Mouse (Mus musculus): ENCODE data around the gene Haus4.

DNA sequence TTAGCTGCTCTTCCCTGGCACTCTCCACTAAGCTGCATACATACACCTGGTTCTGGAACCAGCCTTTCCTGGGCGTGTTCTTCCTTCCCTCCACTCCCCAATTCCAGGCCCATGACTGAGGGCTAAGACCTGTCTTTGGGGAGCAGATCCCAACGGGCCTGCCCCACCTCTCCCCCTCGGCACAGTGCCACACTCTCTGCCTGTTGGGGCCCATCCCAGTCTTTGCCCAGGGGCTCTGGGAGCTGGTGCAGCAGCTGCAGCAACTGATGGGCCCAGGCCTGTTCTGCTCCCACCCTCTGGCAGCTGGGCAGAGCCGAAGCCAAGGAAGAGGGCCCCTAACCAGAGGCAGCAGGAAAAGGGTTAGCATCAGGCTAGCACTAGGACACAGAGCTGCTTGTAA, 19.8 kb upstream of the Haus4 start:
- TF ChIP-seq POLR2AphosphoS5 (IDR thresholded peaks at IDR 0.05; ENCODE audit: insufficient replicate concordance, low read depth, low read length) (no peak), GATA1 (IDR thresholded peaks at IDR 0.05; ENCODE audit: borderline replicate concordance, low read length) (no peak)

All from G1E (cell line).